Mouse (Mus musculus) lung, adult 2 months (tissue): Measurements from ENCODE around the gene Klhl32. TPM values are rescaled to one million over a fixed set of nuclear protein-coding genes. Genes with fewer than 3 reads are reported as not detected.

Experiments
- DNase-seq: peaks from one replicate; pipeline ENCODE4 v3.0.0; 2022
- H3K4me1 ChIP-seq: fragments of 200-500 bp; 2 replicates; pipeline ENCODE4 v1.6.1; 2011; ENCODE audit warnings: low read length; ENCODE audit not compliant: control insufficient read depth, insufficient read depth
- H3K4me3 ChIP-seq: fragments of 200-500 bp; replicated peaks from 2 replicates; pipeline ENCODE3; 2011; ENCODE audit warnings: low read depth, mild to moderate bottlenecking, control low read depth, low read length; ENCODE audit errors: extremely low read depth
- CTCF ChIP-seq: fragments of 200-500 bp; IDR thresholded peaks from 2 replicates; pipeline ENCODE4 v1.5.1; 2011; ENCODE audit warnings: mild to moderate bottlenecking, low read length, control low read depth; ENCODE audit not compliant: insufficient read depth
- POLR2A ChIP-seq: fragments of 200-500 bp; IDR thresholded peaks from 2 replicates; pipeline ENCODE4 v1.6.1; 2011; ENCODE audit warnings: low read depth, mild to moderate bottlenecking, control low read depth, low read length, borderline replicate concordance; ENCODE audit errors: extremely low read depth
- WGBS: fragments of 180-500 bp; shearing (Covaris S2); methylation state at CpG from one replicate; pipeline ENCODE4 v1.1.7; 2018; 5-methylcytosine and 5-hydroxymethylcytosine counted together
- polyA plus RNA-seq: library from polyadenylated mRNA; depleted of rRNA; stranded (reverse); fragments of >200 nt; gene quantifications from 2 replicates; pipeline ENCODE4 v1.2.3, GENCODE M21; 2012

Gene Klhl32
- polyA plus RNA-seq, 1 experiment = 1.1 TPM

GRCm38 (mm10) chr4:24765469-24765868 lies 85.5 kb downstream of the Klhl32 start:
- no peak for DNase-seq
- no peak overlapping the region for H3K4me3 ChIP-seq
- H3K4me1 ChIP-seq = no peaks in the 10 kb centered on the region
- 54% methylated on average over 3 of the region's 3 CpGs for WGBS
- TF ChIP-seq CTCF (no peak), POLR2A (no peak)

- TF ChIP-seq CTCF (no peak), POLR2A (no peak)
- WGBS = 65% methylated on average over 2 of the region's 2 CpGs
- H3K4me1 ChIP-seq = no peaks in the 10 kb centered on the region
- no peak overlapping the region for H3K4me3 ChIP-seq
- no peak for DNase-seq
Measured at GRCm38 (mm10) chr4:24764558-24764957, 86.4 kb downstream of the Klhl32 start.

GRCm38 (mm10) chr4:24763451-24763850 lies 87.5 kb downstream of the Klhl32 start:
- 78% methylated on average over 4 of the region's 4 CpGs for WGBS

GRCm38 (mm10) chr4:24758954-24759353 lies 92.0 kb downstream of the Klhl32 start:
- 83% methylated on average over 1 of the region's 1 CpGs for WGBS
- TF ChIP-seq POLR2A (no peak), CTCF (no peak)
- no peaks in the 10 kb centered on the region for H3K4me1 ChIP-seq

More at GRCm38 (mm10) chr4:24763451-24763850, 87.5 kb downstream of the Klhl32 start:
- no peak for DNase-seq
- TF ChIP-seq CTCF = no peak
- TF ChIP-seq POLR2A = no peak
- no peak overlapping the region for H3K4me3 ChIP-seq
- H3K4me1 ChIP-seq = no peaks in the 10 kb centered on the region

GRCm38 (mm10) chr4:24752517-24753208 lies 98.3 kb downstream of the Klhl32 start:
- DNase-seq = no peak
- TF ChIP-seq CTCF (no peak), POLR2A (no peak)
- H3K4me3 ChIP-seq = no peak overlapping the region
- 77% methylated on average over 8 of the region's 8 CpGs for WGBS
- H3K4me1 ChIP-seq = no peaks in the 10 kb centered on the region

More at GRCm38 (mm10) chr4:24758954-24759353, 92.0 kb downstream of the Klhl32 start:
- H3K4me3 ChIP-seq = no peak overlapping the region
- no peak for DNase-seq

GRCm38 (mm10) chr4:24737080-24737479 lies 113.8 kb downstream of the Klhl32 start:
- no peak overlapping the region for H3K4me3 ChIP-seq
- H3K4me1 ChIP-seq = no peaks in the 10 kb centered on the region
- WGBS = 78% methylated on average over 6 of the region's 6 CpGs
- DNase-seq = no peak
- TF ChIP-seq POLR2A (no peak), CTCF (no peak)

GRCm38 (mm10) chr4:24720834-24721233 lies 130.1 kb downstream of the Klhl32 start:
- peak; percentile 6 for DNase-seq
- Histone ChIP-seq H3K4me1 (no peaks in the 10 kb centered on the region), H3K4me3 (no peak overlapping the region)
- TF ChIP-seq CTCF (no peak), POLR2A (no peak)
- WGBS = 32% methylated on average over 3 of the region's 3 CpGs

- WGBS = 68% methylated on average over 4 of the region's 4 CpGs
- Histone ChIP-seq H3K4me1 (no peaks in the 10 kb centered on the region), H3K4me3 (no peak overlapping the region)
- no peak for DNase-seq
- no peak for TF ChIP-seq CTCF
- no peak for TF ChIP-seq POLR2A
Measured at GRCm38 (mm10) chr4:24715559-24715958, 135.4 kb downstream of the Klhl32 start.

- Histone ChIP-seq H3K4me1 (no peaks in the 10 kb centered on the region), H3K4me3 (no peak overlapping the region)
- 78% methylated on average over 10 of the region's 10 CpGs for WGBS
- no peak for TF ChIP-seq POLR2A
- no peak for TF ChIP-seq CTCF
- DNase-seq = no peak
Measured at GRCm38 (mm10) chr4:24714367-24714766, 136.6 kb downstream of the Klhl32 start.

GRCm38 (mm10) chr4:24698528-24699117 lies 152.3 kb downstream of the Klhl32 start:
- no peaks in the 10 kb centered on the region for H3K4me1 ChIP-seq
- no peak overlapping the region for H3K4me3 ChIP-seq
- 62% methylated on average over 7 of the region's 7 CpGs for whole genome bisulfite sequencing
- no peak for TF ChIP-seq CTCF
- no peak for TF ChIP-seq POLR2A
- DNase-seq = no peak
